1 mouse cellular context compared by ENCODE assay signal in genomic region chr4:152328691-152329090, GRCm38 (mm10).
TF ChIP-seq lines count a peak whose summit lies in the region.

No protein-coding gene starts in this region.

TF ChIP-seq in CH12.LX, 34 proteins besides CTCF, POLR2A, EP300 and RAD21:
- TF ChIP-seq KAT2A (IDR thresholded peaks at IDR 0.05; ENCODE audit: insufficient replicate concordance, low read length) (no peak), MAZ (IDR thresholded peaks at IDR 0.05; ENCODE audit: low read depth, low read length) (no peak), NRF1 (IDR thresholded peaks at IDR 0.05; ENCODE audit: low read depth, low read length) (no peak), SMC3 (IDR thresholded peaks at IDR 0.05; ENCODE audit: low read depth, low read length) (peak; percentile 36), TCF12 (IDR thresholded peaks at IDR 0.05; ENCODE audit: low read depth, low read length) (no peak), ZNF384 (IDR thresholded peaks at IDR 0.05; ENCODE audit: low read depth, low read length) (no peak)
TF ChIP-seq in CH12.LX: peak in this region for 1.
